Mouse (Mus musculus): ENCODE results near the gene Lsmem1. TPM values are rescaled to one million over a fixed set of nuclear protein-coding genes. Genes with fewer than 3 reads are reported as not detected.

Lsmem1 gene
- 4.5 and 4.7 TPM in 2 replicates for polyA plus RNA-seq (2014; fragmentation: Nextera tagmentation; extraction: Ambion mirVana)

DNA sequence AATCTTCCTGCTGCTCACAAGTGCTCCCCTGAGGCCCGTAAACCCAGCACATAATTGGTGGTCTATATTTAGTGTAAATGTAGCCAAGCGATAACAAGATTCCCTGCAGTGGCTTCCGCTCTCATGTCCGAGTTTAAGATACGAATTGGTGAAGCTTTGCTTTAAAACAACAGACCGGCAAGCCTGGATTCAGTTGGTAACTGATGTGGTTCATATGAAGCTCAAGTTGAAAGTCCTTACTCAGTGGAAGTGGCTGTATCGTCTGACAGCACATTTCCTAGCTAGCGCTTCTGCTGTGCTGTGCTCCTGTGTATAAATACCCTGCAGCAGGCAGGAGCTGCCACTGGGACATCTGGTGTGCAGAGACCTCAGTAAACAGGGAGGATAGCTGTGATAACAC, at the start of gene Lsmem1:
Gene Lsmem1 (minus strand): TSS at position 189 of the 400 bp plus-strand sequence.
- Histone ChIP-seq H3K9ac (ENCODE audit: low read depth, low read length) (no peak within 1 kb of the TSS), H3K27ac (replicated peaks; ENCODE audit: low read depth, low read length) (no peak within 1 kb of the TSS), H3K4me3 (ENCODE audit: low read depth, low read length) (no peak within 1 kb of the TSS), H3K4me2 (ENCODE audit: low read depth, low read length) (no peak within 1 kb of the TSS), H3K9me3 (ENCODE audit: control insufficient read depth, low read length) (no peaks in the 10 kb centered on the region), H3K27me3 (replicated peaks; ENCODE audit: control insufficient read depth, insufficient read depth, low read length) (no peaks in the 10 kb centered on the region), H3K36me3 (ENCODE audit: control insufficient read depth, insufficient read depth, low read length) (peaks cover 28% of the 10 kb centered on the region), H3K4me1 (ENCODE audit: control insufficient read depth, insufficient read depth, low read length) (no peaks in the 10 kb centered on the region)
- peak; percentile 17 for DNase-seq (ENCODE audit: low spot score)
- peak; percentile 53; the same call in 1 of the 2 replicates for ATAC-seq (ENCODE audit: low read depth)
- WGBS, result 69% methylated on average over 8 of the region's 8 CpGs

DNA sequence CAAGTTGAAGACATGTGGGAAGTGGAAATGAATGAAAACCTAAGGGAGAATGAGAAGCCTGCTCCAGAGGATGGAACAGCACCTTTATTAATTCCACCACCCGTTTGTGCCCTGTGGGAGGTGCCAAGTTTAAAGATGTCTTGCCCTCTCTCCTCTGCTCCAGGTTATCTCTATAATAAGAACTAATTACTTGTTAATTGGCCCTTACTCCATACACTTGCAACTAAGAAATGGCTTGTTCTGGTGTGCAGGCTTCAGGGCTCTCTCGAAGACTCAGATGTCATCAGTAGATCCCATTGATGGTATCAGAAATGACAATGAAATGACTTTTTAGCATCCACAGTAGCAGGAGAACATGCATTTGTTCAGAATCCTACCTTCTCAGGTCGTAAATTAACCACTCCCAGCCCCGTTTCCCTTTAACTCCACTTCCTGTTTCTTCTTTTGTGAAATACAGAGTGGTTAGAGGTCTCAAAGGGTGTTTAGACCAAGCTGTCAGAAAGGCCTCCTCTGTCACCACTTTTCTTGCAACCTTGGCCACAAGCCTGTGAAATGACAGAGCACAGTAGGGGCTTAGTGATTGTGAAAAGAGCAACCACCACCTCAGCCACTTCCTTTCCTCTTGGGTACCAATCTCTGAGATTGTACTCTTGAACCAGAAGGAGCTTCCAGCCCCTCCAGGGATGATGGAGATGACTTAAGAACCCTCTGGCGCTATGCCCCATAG, 49.3 kb upstream of the Lsmem1 start, which contains the start of gene Ifrd1:
Gene Ifrd1 (minus strand): TSS at position 51 of the 727 bp plus-strand sequence.
- H3K9me3 ChIP-seq (ENCODE audit: control insufficient read depth, low read length), result no peaks in the 10 kb centered on the region
- H3K9ac ChIP-seq (ENCODE audit: low read depth, low read length), result no peak within 1 kb of the TSS
- ATAC-seq (ENCODE audit: low read depth) (no peak), DNase-seq (ENCODE audit: low spot score) (no peak)
- no peaks in the 10 kb centered on the region for H3K36me3 ChIP-seq (ENCODE audit: control insufficient read depth, insufficient read depth, low read length)
- 70% methylated on average over 5 of the region's 5 CpGs for WGBS
- no peaks in the 10 kb centered on the region for H3K27me3 ChIP-seq (replicated peaks; ENCODE audit: control insufficient read depth, insufficient read depth, low read length)
- no peak within 1 kb of the TSS for H3K27ac ChIP-seq (replicated peaks; ENCODE audit: low read depth, low read length)
- H3K4me1 ChIP-seq (ENCODE audit: control insufficient read depth, insufficient read depth, low read length), result 0 out of 2 replicates have a peak, but pooled peaks cover 5% of the 10 kb centered on the region
- no peak within 1 kb of the TSS for H3K4me3 ChIP-seq (ENCODE audit: low read depth, low read length)
- H3K4me2 ChIP-seq (ENCODE audit: low read depth, low read length), result no peak within 1 kb of the TSS

DNA sequence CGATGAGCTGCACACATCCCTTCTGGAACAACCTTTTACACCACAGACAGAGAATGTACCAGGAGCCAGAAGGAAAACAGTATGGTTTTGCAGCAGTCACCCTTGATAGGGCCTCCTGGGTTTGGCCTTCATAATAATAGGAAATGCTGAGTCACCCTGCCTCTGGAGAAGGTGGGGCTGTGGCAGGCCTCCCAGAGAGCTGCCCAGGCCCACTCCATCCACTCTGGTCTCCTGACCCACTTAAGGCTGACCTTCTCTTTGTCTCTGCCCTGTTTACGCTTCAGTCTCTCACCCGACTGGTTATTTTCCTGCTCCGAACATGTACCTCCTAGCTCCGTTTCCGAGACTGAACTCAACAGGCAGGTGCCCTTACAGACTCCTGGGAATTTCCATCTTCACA, 48.7 kb upstream of the Lsmem1 start:
- WGBS, result 70% methylated on average over 6 of the region's 6 CpGs
- no peak overlapping the region for H3K4me2 ChIP-seq (ENCODE audit: low read depth, low read length)
- H3K27ac ChIP-seq (replicated peaks; ENCODE audit: low read depth, low read length), result no peak overlapping the region
- DNase-seq (ENCODE audit: low spot score) (peak; percentile 27), ATAC-seq (ENCODE audit: low read depth) (no peak)
- H3K9me3 ChIP-seq (ENCODE audit: control insufficient read depth, low read length), result no peaks in the 10 kb centered on the region
- no peak overlapping the region for H3K4me3 ChIP-seq (ENCODE audit: low read depth, low read length)
- H3K36me3 ChIP-seq (ENCODE audit: control insufficient read depth, insufficient read depth, low read length), result no peaks in the 10 kb centered on the region
- 0 out of 2 replicates have a peak, but pooled peaks cover 5% of the 10 kb centered on the region for H3K4me1 ChIP-seq (ENCODE audit: control insufficient read depth, insufficient read depth, low read length)
- H3K27me3 ChIP-seq (replicated peaks; ENCODE audit: control insufficient read depth, insufficient read depth, low read length), result no peaks in the 10 kb centered on the region
- no peak overlapping the region for H3K9ac ChIP-seq (ENCODE audit: low read depth, low read length)

DNA sequence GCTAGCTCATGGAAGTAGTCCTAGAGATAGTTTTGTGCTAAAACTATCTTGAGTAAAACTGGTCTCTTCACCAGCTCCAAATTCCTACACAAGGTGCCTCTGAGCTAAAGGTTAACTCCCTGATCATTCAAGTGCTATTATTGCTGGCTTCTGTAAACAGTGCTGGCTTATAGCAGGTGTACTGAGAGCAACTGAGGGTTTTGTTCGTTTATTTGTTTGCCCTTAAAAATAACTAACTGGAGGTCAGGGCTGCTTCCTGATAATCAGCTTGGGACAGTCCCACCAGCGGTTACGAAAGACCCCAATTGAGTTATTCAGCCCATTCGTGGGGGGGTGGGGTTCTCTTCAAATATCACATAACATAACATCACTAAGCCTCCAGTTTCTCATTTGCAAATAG, 48.1 kb upstream of the Lsmem1 start:
- Histone ChIP-seq H3K4me1 (ENCODE audit: control insufficient read depth, insufficient read depth, low read length) (0 out of 2 replicates have a peak, but pooled peaks cover 5% of the 10 kb centered on the region), H3K27ac (replicated peaks; ENCODE audit: low read depth, low read length) (no peak overlapping the region), H3K4me3 (ENCODE audit: low read depth, low read length) (no peak overlapping the region), H3K27me3 (replicated peaks; ENCODE audit: control insufficient read depth, insufficient read depth, low read length) (no peaks in the 10 kb centered on the region), H3K9ac (ENCODE audit: low read depth, low read length) (no peak overlapping the region), H3K36me3 (ENCODE audit: control insufficient read depth, insufficient read depth, low read length) (no peaks in the 10 kb centered on the region), H3K9me3 (ENCODE audit: control insufficient read depth, low read length) (no peaks in the 10 kb centered on the region), H3K4me2 (ENCODE audit: low read depth, low read length) (no peak overlapping the region)
- 67% methylated on average over 4 of the region's 4 CpGs for WGBS
- no peak for ATAC-seq (ENCODE audit: low read depth)
- DNase-seq (ENCODE audit: low spot score), result no peak

DNA sequence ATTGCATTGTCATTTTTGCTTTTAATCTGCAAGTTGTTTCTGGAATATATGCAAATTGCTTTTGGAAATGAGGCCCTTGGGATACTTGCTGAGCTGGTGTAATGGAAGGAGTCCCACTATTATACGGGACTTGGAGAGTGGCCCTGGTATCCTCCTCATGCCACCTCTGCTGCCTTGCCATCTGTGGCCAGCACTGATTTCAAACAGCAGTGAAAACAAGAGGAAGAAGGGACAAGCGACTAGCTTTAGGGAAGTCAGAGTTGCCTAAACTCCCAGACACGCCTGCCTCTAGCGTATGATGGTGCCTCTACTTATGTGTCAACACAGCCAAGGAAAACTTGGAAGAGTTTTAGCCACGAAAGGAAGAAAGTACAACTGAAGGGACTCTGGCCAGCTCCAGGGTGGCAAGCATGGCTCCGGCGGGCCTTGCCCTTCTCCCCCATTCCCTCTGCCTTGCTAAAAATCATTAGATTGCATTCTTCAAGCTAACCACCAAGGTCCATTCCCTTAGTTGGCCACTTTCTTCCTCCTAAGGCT, 46.2 kb upstream of the Lsmem1 start:
- DNase-seq (ENCODE audit: low spot score) (no peak), ATAC-seq (ENCODE audit: low read depth) (no peak)
- Histone ChIP-seq H3K4me3 (ENCODE audit: low read depth, low read length) (no peak overlapping the region), H3K27me3 (replicated peaks; ENCODE audit: control insufficient read depth, insufficient read depth, low read length) (no peaks in the 10 kb centered on the region), H3K9me3 (ENCODE audit: control insufficient read depth, low read length) (no peaks in the 10 kb centered on the region), H3K4me2 (ENCODE audit: low read depth, low read length) (no peak overlapping the region), H3K36me3 (ENCODE audit: control insufficient read depth, insufficient read depth, low read length) (no peaks in the 10 kb centered on the region), H3K27ac (replicated peaks; ENCODE audit: low read depth, low read length) (no peak overlapping the region), H3K9ac (ENCODE audit: low read depth, low read length) (no peak overlapping the region), H3K4me1 (ENCODE audit: control insufficient read depth, insufficient read depth, low read length) (0 out of 2 replicates have a peak, but pooled peaks cover 5% of the 10 kb centered on the region)
- WGBS, result 86% methylated on average over 7 of the region's 7 CpGs

DNA sequence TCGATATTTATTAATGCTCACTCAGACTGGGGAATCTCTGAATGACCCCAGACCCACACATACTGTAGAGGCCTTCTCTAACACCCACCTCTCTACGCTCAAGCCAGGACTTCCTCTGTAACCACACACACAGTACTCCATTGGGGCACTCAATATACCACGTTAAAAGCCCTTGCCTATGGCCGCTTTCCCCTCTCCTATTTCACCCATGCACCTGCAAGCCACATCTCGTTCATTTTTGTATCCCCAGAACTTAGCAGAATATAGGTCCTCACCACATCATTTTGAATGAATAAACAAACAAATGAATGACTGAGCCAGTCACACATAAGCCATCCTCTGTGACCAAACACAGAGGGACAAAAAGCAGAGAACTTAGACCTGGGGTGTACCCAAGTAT, 45.6 kb upstream of the Lsmem1 start:
- 0 out of 2 replicates have a peak, but pooled peaks cover 5% of the 10 kb centered on the region for H3K4me1 ChIP-seq (ENCODE audit: control insufficient read depth, insufficient read depth, low read length)
- ATAC-seq (ENCODE audit: low read depth), result no peak
- H3K4me2 ChIP-seq (ENCODE audit: low read depth, low read length), result no peak overlapping the region
- no peak overlapping the region for H3K4me3 ChIP-seq (ENCODE audit: low read depth, low read length)
- H3K9me3 ChIP-seq (ENCODE audit: control insufficient read depth, low read length), result no peaks in the 10 kb centered on the region
- DNase-seq (ENCODE audit: low spot score), result no peak
- H3K27me3 ChIP-seq (replicated peaks; ENCODE audit: control insufficient read depth, insufficient read depth, low read length), result no peaks in the 10 kb centered on the region
- WGBS, result 89% methylated on average over 5 of the region's 5 CpGs
- no peak overlapping the region for H3K9ac ChIP-seq (ENCODE audit: low read depth, low read length)
- H3K27ac ChIP-seq (replicated peaks; ENCODE audit: low read depth, low read length), result no peak overlapping the region
- no peaks in the 10 kb centered on the region for H3K36me3 ChIP-seq (ENCODE audit: control insufficient read depth, insufficient read depth, low read length)

DNA sequence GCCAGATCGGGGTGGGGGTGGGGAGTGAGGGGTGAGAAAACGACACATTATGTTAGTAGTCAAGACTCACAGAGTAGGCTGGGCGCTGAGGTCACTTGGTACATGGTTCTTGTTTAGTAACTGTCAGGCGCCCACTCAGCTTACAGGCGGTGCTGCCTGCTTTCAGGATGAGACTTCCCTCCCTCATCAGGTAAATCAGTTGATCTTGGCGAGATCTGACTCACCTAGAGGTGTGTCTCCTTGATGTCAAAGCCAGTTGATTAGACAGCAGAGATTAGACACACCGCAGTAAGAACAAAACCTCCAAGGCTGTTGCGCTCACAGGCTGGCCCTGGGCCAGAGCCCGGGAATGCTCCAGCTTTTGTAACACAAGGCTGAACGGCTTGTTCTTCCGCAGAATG, 44.5 kb upstream of the Lsmem1 start:
- no peak overlapping the region for H3K4me2 ChIP-seq (ENCODE audit: low read depth, low read length)
- 45% methylated on average over 10 of the region's 11 CpGs for WGBS
- peak; percentile 83 for ATAC-seq (ENCODE audit: low read depth)

DNA sequence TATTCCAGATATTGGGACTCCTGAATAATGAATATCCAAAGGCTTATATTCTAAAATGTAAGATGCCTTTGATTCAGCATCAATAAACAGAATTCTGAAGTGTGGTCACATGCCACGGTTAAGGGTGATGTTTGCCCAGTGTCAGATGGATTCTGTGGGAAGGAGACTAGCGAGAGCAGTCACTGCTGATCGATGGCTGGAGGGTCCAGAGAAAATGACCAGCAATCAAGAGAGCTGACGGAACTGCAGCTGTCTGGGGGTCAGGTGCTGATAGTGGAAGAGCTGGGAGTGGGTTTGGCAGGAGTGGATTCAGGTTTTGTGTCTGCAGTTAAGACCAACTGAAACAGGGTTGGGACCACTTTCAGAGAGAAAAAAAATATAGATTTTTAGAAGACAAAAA, 44.0 kb upstream of the Lsmem1 start:
- no peak overlapping the region for H3K27ac ChIP-seq (replicated peaks; ENCODE audit: low read depth, low read length)
- ATAC-seq (ENCODE audit: low read depth), result no peak
- no peak overlapping the region for H3K4me3 ChIP-seq (ENCODE audit: low read depth, low read length)
- no peak for DNase-seq (ENCODE audit: low spot score)
- H3K27me3 ChIP-seq (replicated peaks; ENCODE audit: control insufficient read depth, insufficient read depth, low read length), result no peaks in the 10 kb centered on the region
- H3K9me3 ChIP-seq (ENCODE audit: control insufficient read depth, low read length), result no peaks in the 10 kb centered on the region
- H3K4me1 ChIP-seq (ENCODE audit: control insufficient read depth, insufficient read depth, low read length), result 0 out of 2 replicates have a peak, but pooled peaks cover 5% of the 10 kb centered on the region
- H3K4me2 ChIP-seq (ENCODE audit: low read depth, low read length), result no peak overlapping the region
- no peak overlapping the region for H3K9ac ChIP-seq (ENCODE audit: low read depth, low read length)
- no peaks in the 10 kb centered on the region for H3K36me3 ChIP-seq (ENCODE audit: control insufficient read depth, insufficient read depth, low read length)
- WGBS, result 86% methylated on average over 4 of the region's 4 CpGs

More for the DNA sequence above, 44.5 kb upstream of the Lsmem1 start:
- Histone ChIP-seq H3K36me3 (ENCODE audit: control insufficient read depth, insufficient read depth, low read length) (no peaks in the 10 kb centered on the region), H3K4me1 (ENCODE audit: control insufficient read depth, insufficient read depth, low read length) (0 out of 2 replicates have a peak, but pooled peaks cover 5% of the 10 kb centered on the region), H3K9me3 (ENCODE audit: control insufficient read depth, low read length) (no peaks in the 10 kb centered on the region), H3K27ac (replicated peaks; ENCODE audit: low read depth, low read length) (no peak overlapping the region), H3K27me3 (replicated peaks; ENCODE audit: control insufficient read depth, insufficient read depth, low read length) (no peaks in the 10 kb centered on the region), H3K4me3 (ENCODE audit: low read depth, low read length) (no peak overlapping the region), H3K9ac (ENCODE audit: low read depth, low read length) (no peak overlapping the region)
- DNase-seq (ENCODE audit: low spot score), result peak; percentile 78

Data from embryonic facial prominence, embryonic 14.5 days (tissue).